Mouse (Mus musculus) lung, adult 2 months (tissue): ENCODE data around the gene Rasal2. TPM values are rescaled to one million over a fixed set of nuclear protein-coding genes. Genes with fewer than 3 reads are reported as not detected.
A peak's percentile ranks its signal among the peaks of the same experiment; 100 is the strongest.

Source experiments
- DNase-seq: peaks from one replicate; pipeline ENCODE4 v3.0.0; 2022
- H3K4me1 ChIP-seq: fragments of 200-500 bp; 2 replicates; pipeline ENCODE4 v1.6.1; 2011; ENCODE audit warnings: low read length; ENCODE audit not compliant: control insufficient read depth, insufficient read depth
- H3K4me3 ChIP-seq: fragments of 200-500 bp; replicated peaks from 2 replicates; pipeline ENCODE3; 2011; ENCODE audit warnings: low read depth, mild to moderate bottlenecking, control low read depth, low read length; ENCODE audit errors: extremely low read depth
- CTCF ChIP-seq: fragments of 200-500 bp; IDR thresholded peaks from 2 replicates; pipeline ENCODE4 v1.5.1; 2011; ENCODE audit warnings: mild to moderate bottlenecking, low read length, control low read depth; ENCODE audit not compliant: insufficient read depth
- POLR2A ChIP-seq: fragments of 200-500 bp; IDR thresholded peaks from 2 replicates; pipeline ENCODE4 v1.6.1; 2011; ENCODE audit warnings: low read depth, mild to moderate bottlenecking, control low read depth, low read length, borderline replicate concordance; ENCODE audit errors: extremely low read depth
- WGBS: fragments of 180-500 bp; shearing (Covaris S2); methylation state at CpG from one replicate; pipeline ENCODE4 v1.1.7; 2018; 5-methylcytosine and 5-hydroxymethylcytosine counted together
- polyA plus RNA-seq: library from polyadenylated mRNA; depleted of rRNA; stranded (reverse); fragments of >200 nt; gene quantifications from 2 replicates; pipeline ENCODE4 v1.2.3, GENCODE M21; 2012

The Rasal2 gene
- polyA plus RNA-seq, 1 experiment = 10.4 TPM

GRCm38 (mm10) chr1:157449981-157450636, 37.7 kb upstream of the Rasal2 start:
- WGBS = 14% methylated on average over 21 of the region's 21 CpGs
- no peak for DNase-seq
- no peak for TF ChIP-seq CTCF
- peak; percentile 42; the same call in 1 of the 2 replicates for TF ChIP-seq POLR2A
- Histone ChIP-seq H3K4me3 (peak overlapping the region; percentile 39), H3K4me1 (peaks cover 17% of the 10 kb centered on the region; the same call in 1 of the 2 replicates)

DNA sequence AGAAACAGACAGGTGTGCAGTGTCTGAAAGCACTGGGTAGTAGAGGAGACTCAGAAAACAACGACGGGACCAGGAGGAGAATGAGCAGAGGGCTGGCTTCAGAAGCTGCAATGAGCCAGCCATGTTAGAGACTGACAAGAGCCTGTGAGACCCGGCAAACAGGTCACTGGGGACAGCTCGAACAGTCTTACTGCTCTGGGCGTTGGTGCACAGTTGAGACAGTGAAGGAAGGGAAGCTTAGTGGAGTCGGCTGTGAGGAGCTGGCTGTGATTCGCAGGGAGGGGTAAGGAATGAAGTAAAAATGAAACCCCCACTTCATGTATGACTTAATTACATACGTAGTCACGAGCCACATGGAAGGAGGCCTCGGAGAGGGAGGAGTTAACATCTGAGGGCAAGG, 37.1 kb upstream of the Rasal2 start:
- DNase-seq = no peak
- TF ChIP-seq CTCF = no peak
- TF ChIP-seq POLR2A = no peak
- Histone ChIP-seq H3K4me3 (peak overlapping the region; percentile 36), H3K4me1 (peaks cover 19% of the 10 kb centered on the region; the same call in 1 of the 2 replicates)
- 16% methylated on average over 10 of the region's 10 CpGs for WGBS

- no peak for DNase-seq
- Histone ChIP-seq H3K4me3 (no peak overlapping the region), H3K4me1 (peaks cover 24% of the 10 kb centered on the region)
- TF ChIP-seq CTCF (no peak), POLR2A (no peak)
- WGBS = 48% methylated on average over 5 of the region's 5 CpGs
Observed at GRCm38 (mm10) chr1:157448805-157449188, 36.4 kb upstream of the Rasal2 start.

GRCm38 (mm10) chr1:157448164-157448804, 35.9 kb upstream of the Rasal2 start:
- TF ChIP-seq CTCF (no peak), POLR2A (0 out of 2 replicates have a peak, but pooled peaks have one; percentile 11)
- DNase-seq = no peak
- no peak overlapping the region for H3K4me3 ChIP-seq
- H3K4me1 ChIP-seq = peaks cover 25% of the 10 kb centered on the region
- WGBS = 26% methylated on average over 7 of the region's 7 CpGs

DNA sequence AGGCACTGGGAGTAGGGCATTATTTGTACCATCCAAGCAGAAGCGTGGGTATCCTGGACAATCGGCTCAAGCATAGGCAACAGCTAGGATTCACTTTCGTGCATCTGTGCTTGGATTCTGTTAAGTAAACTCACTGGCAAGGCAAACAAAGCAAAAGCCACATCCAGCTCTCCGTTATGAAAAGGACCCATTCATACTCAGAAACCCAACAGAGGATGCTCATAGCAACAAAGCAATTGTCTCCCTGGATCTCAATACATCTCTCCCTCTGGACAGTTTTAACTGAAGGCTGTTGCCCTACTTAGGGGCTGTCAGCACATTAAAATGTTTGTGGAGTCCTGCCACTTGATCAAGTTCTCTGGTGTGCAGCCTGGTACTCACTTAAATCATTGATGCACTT, 34.7 kb upstream of the Rasal2 start:
- TF ChIP-seq CTCF (no peak), POLR2A (no peak)
- DNase-seq = no peak
- H3K4me1 ChIP-seq = peaks cover 25% of the 10 kb centered on the region
- no peak overlapping the region for H3K4me3 ChIP-seq
- 54% methylated on average over 4 of the region's 4 CpGs for WGBS

DNA sequence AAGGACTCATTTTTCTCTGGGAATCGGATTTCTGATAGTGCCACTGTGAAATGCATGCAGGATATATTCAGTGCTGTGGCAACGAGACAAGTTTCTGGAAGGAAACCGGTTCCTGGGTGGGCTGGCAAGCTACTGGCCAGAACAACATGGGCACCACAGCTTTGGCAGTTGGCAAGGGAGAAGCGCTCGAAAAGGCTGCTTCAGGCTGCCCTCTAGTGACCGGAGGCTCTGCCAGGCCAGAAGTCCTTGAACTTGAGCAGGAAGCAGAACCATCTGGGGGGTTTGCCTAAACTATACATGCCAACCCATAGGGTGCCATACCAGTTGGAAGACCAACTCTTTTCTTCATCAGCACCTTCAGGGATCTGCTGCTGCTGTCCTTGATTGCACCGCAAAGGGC, 33.9 kb upstream of the Rasal2 start:
- peaks cover 25% of the 10 kb centered on the region for H3K4me1 ChIP-seq
- peak; percentile 77 for TF ChIP-seq CTCF
- no peak for TF ChIP-seq POLR2A
- H3K4me3 ChIP-seq = no peak overlapping the region
- DNase-seq = peak; percentile 69
- WGBS = 37% methylated on average over 7 of the region's 7 CpGs

DNA sequence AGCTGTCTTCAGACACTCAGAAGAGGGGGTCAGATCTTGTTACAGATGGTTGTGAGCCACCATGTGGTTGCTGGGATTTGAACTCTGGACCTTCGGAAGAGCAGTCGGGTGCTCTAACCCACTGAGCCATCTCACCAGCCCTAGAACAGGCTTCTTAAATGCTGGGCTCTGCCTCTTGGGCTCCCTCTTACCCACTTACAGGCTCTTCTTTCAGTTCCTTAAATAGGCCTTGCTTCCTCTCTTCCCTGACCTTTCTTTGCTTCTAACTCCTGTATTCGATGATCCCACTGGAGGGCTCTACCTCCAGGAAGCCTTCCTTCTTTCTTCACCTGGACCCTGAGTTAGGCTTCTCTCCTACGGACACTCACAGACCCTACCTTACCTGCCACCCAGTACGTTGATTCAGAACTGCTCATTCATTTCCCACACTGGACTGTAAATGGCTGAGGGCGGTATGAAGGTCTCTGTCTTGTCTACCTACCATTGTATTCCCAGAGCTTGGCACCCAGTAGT, 33.1 kb upstream of the Rasal2 start:
- H3K4me3 ChIP-seq = no peak overlapping the region
- no peak for DNase-seq
- H3K4me1 ChIP-seq = peaks cover 25% of the 10 kb centered on the region
- no peak for TF ChIP-seq POLR2A
- TF ChIP-seq CTCF = no peak
- WGBS = 80% methylated on average over 6 of the region's 6 CpGs

- H3K4me1 ChIP-seq = peaks cover 21% of the 10 kb centered on the region
- 58% methylated on average over 13 of the region's 13 CpGs for WGBS
- no peak overlapping the region for H3K4me3 ChIP-seq
- DNase-seq = no peak
- TF ChIP-seq CTCF (no peak), POLR2A (no peak)
Observed at GRCm38 (mm10) chr1:157444632-157445300, 32.4 kb upstream of the Rasal2 start.

GRCm38 (mm10) chr1:157443723-157444561, 31.5 kb upstream of the Rasal2 start:
- no peak for DNase-seq
- no peak overlapping the region for H3K4me3 ChIP-seq
- TF ChIP-seq CTCF (no peak), POLR2A (no peak)
- WGBS = 37% methylated on average over 19 of the region's 19 CpGs
- H3K4me1 ChIP-seq = peaks cover 18% of the 10 kb centered on the region
